Mouse (Mus musculus) cerebellum, adult (tissue): ENCODE results near the gene Myrfl.

Source experiments
- ATAC-seq: cut with Nextera tagmentation; 2 replicates; pipeline ENCODE4 v1.9.2; 2017; ENCODE audit warnings: mild to moderate bottlenecking, moderate library complexity, mixed read lengths; ENCODE audit not compliant: insufficient number of reproducible peaks, low FRiP score, low TSS enrichment

Gene Myrfl

DNA sequence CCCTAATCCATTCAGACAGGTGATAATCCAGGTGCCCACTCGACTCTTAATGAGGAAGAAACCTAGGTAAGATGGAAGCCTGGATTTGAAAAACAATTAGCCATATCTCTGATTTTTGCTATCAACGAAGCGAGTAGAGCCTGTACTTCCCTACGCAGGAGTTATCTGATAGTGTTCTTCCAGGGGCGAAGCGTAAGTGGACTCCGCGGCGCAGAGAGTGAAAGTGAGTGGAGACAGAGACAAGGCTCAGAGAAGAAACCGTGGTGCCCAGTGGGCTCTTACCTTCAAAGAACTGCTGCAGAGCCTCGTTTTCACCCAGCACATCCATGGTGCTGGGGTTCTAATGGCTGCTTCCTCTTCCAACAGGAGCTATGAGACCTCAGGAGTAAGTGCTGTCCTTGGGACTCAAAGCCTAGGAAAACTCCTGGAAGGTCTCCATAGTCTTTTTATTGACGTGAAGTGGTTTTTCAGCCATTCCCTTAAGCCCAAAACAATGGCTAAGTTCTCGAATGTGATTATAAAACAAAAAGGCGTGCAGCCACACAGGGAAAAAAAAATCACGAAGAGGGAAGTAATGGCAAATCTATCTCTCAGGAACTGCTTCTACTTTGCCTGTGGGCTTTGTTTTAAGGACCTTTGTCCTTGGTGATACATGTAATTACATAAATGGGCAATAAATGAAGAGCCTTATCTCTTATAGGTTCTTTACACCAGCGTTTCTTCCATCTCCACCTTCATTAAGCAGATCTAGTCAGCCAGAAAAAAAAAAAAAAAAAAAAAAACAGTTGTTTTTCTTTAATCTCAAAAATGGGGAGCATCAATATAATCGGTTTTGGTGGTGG is at the start of gene Myrfl:
Gene Myrfl (minus strand): TSS at position 584 of the 842 bp plus-strand sequence.
- ATAC-seq: no peak

DNA sequence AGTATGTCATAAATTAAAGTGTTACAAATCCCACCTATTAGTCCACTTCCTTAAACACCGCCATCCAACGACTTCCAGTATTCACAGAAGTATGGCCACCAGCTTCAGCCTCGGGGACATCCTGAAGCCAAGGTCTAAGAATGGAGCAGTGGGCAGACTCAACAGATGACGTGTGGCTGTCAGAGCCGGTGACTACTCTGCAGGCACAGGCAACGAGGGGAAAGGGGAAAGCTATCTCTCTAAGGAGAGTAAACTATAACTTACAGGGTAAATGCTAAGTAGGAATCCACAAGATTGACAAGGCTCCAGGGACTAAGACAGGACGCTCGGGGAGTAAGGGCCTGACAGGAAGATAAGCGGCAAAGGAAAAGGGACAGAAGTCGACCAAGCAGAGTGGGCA is 48.2 kb upstream of the Myrfl start:
- no peak for ATAC-seq

DNA sequence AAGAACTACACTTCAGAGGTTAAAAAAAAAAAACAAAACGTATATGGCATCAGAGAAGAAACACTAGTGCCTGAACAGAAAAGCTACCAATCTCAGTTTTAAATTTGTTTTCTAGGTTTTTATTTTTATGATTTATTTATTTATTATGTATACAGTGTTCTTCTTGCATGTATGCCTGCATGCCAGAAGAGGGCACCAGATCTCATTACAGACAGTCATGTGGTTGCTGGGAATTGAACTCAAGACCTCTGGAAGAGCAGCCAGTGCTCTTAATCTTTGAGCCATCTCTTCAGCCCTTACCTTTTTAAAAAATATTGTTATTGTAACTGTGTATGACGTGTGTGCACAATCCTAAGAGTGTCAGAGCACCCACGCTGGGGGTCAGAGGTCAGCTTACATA is 47.4 kb upstream of the Myrfl start:
- ATAC-seq: no peak

DNA sequence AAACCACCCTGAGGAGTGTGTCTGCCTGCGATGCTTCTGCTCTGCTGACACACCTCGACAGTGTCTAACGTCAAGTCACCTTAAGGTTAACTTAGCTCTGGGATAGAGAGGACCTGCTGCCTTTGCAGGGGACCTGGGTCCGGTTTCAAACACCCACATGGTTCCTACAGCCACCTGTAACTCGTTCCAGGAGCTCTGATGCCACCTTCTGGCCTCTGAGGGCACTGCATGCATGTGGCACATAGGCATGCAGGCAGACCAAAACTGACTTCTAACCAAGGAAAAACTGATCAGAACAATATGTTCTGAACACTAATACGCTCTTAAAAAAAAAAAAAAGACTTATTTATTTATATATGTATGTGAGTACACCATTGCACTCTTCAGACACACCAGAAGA is 46.3 kb upstream of the Myrfl start:
- ATAC-seq: no peak

DNA sequence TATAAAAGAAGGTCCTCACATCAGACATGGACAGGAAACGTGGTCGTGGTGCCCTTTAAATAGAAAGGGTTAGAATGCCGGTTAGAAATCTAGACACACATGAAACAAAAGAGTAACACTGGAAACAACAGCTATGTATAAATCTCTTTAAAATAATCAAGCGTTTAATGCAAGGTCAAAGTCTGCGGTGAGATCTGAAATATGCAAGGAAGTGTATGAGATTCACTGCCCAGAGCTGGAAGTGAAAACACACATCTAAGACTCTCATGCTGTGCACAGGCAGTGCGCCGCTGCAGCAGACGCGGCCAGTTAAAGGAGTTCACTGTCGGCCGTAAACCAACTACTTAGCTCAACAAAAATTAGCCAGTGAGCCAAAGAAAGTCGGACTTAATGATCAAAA is 38.3 kb upstream of the Myrfl start:
- no peak for ATAC-seq

DNA sequence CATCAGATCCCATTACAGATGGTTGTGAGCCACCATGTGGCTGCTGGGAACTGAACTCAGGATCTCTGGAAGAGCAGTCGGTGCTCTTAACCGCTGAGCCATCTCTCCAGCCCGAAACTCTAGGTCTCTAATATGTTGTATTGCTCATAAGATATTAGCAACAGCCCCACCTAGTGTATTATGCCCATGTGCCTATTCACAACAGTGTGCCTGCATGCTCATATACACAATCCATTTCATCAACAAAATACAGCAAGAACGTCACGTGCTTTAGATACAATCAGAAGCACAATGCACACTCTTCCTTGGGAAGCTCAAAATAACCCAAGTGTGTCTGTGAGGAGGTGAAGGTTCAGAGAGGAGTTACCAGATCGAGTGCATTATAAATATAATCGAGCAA is 37.1 kb upstream of the Myrfl start:
- no peak for ATAC-seq

DNA sequence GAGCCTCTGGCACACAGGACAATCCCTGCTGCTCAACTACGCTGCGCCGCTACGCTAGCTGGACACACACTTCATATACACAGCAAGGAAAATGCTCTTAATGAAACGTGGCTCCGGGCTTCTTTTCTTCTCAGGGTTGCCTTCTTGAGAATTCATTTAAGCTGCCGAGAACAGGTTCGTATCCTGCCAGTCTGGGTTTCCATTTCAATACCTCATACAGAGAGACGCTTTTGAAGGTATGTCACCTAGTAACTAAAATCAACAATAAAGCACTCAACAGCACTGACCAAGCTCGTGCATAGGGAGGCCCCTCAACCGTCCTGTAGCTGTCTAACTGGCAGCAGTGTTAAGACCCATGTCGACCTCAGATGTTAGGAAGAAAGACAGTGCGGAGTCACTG is 35.7 kb upstream of the Myrfl start:
- ATAC-seq: no peak

DNA sequence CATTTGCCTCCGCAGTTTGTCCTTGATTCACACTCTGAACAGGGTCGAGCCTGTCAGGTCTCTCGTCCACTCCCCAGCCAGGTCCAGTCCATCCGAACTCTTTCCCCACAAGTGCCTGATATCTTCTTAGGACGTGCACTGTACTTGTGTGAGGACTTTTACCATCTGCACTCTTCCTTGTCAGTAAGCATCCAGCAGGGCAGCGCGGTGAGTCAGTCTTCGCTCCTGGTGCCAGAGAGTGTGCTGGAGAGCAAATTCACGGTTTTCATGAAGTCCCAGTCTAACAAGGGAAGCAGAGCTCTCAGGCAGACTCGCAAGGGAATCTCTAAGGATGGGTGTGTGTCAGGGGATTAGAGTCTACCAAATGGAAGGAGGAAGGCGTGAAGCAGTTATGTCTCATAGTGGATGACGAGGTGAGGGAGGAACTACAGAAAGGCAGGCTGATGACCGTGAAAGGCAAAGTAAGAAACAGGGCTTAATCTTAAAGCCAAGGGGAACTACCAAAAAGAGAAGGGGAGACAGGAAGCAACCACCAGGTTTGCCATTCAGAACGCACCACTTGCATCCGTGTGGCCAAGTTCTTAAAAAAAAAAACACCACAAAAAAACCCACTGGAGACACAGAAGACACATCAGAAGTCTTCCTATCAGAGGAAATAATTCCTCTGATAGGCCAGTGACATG is 34.9 kb upstream of the Myrfl start:
- ATAC-seq: 0 out of 2 replicates have a peak, but pooled peaks have one; percentile 49

DNA sequence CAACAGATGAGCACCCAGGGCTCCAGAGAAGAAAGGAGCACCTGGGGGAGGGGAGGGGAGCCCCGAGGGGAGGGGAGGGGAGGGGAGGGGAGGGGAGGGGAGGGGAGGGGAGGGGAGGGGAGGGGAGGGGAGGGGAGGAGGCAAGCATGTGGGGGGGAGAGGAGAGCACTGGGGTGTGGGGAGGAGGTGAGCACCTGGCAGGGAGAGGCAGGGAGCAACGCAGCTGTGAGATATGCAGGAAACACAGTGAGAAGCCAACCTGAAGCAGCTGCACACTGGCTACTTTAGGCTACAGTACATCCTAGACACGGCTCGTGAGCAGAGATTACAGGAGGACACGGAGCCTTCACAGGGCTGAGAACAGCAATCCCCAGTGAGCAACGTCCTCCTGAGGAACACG is 34.2 kb upstream of the Myrfl start:
- no peak for ATAC-seq

DNA sequence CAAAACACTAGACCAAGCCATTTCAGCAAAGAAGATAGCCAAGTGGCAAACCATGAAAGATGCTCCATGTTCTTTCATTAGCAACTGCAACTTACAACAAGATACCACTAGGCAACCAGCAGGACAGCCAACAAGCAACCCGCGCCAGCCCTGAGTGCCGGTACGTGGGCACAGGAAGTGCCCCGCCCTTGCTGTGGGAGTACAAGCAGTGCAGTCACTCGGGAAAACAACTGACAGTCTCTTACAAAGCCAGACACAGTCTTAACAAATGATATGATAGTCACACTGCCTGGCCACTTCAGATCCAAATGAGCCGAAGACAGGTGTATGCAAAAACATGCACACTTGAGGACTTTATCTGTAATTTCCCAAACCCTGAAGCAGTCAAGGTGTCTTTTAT is 33.8 kb upstream of the Myrfl start:
- ATAC-seq: no peak

DNA sequence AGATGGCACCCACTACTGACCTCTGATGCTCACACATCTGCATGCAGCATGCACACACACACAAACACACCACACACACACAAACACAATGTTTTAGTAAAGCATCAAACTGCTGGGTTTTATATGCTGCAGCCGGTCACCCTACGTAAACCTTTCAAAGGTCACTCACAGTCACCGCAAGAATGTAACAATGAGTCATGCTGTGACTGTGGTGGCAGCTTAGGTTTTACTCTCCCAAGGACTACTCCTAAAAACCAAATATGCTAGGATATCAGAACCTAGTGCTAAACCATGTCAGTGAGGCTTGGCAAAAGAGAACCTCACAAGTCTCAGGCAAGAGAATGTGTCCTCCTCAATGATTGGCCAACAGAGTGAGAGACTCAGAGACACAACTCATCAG is 32.1 kb upstream of the Myrfl start:
- ATAC-seq: no peak

DNA sequence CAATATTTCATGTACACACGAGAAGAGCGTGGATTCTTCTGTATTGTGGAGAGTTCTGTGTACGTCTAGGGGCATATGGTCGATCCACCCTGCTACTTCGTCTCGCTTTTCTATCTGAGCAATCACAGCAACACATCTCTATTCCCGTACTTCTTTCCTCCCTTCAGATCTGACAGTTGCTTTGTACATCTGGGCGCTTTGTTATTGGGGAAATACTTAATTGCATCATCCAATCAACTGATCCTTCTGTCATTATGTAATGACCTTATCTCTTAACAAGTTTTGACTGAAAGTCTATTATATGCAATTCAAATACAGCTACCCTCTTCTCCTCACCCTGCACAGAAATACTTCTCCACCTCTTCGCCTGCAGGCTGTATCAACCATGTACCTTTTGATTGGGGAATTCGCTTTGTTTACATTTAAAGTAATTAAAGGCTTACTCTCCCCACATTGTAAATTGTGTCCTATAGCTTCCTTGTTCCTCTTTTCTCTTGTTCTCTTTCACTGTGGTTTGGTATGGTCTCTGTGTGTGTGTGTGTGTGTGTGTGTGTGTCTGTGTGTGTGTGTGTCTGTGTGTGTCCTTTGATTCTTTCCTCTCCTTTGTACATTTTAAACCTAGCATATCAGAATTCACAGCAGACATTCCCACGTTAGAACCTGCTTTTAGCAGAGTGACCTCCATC is 29.9 kb upstream of the Myrfl start:
- no peak for ATAC-seq

DNA sequence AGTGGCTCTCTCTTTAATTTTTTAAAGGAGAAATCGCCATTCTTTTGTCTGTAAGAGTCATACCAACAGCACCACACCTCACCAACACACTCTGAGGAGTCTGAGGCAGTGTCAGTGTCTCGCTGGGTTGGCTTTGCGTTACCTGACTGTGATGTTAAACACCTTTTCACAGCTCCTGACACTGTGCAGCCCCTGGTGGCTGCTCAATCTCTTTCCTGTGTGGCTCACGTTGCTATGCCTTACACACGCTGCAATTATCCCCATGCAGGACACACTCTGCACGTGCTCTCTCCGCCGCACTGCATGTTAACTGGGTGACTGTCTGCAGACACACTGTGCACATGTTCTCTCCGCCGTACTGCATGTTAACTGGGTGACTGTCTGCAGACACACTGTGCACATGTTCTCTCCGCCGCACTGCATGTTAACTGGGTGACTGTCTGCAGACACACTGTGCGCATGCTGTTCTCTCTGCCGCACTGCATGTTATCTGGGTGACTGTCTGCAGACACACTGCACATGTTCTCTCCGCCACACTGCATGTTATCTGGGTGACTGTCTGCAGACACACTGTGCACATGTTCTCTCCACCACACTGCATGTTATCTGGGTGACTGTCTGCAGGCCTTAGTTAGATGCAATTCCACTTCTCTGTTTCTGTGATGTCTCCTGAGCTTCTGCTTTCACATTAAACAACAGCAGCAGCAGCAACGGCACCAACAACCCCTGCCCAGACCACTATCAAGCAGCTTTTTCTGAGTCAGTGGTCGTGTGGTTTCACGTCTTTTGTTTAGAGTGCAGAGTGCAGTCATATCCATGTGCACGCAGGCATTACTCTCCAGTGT is 27.2 kb upstream of the Myrfl start:
- ATAC-seq: no peak

DNA sequence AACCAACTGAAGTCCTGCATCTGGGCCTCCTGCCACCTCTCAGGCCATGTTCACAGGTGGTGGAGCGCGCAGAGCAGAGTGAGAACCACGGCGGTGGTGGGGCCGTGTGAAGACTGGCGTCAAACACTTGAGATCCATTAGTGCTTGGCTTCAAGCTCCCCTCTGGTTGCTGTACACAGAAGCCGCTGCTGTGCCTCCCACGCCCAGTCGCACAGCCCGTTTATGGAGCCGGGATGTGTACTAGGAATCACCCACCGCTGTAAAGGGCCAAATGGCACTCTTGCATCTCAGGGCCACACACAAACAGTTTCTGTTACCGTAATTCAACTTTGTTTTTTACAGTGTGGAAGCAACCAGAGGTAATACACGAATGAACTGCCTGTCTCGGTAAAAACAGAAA is 25.4 kb upstream of the Myrfl start:
- no peak for ATAC-seq

DNA sequence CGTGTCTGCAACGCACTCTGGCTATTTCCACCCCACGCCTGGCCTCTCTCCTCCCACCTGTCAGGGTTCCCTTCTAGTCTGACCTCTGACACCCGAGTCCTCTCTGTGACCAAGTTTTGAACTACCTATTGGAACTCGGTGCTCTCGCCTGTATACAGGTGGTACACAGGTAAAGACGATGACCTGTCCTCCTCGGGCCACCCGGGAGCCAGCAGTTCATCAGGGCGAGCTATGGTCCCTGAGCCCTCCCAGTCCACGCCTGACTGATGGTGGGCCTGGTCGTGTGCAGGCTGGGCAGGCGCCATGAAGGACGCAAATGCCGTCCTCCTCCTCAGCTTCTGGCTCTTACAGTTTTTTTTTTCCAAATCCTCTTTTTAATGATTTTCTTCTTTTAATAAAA is 24.7 kb upstream of the Myrfl start:
- ATAC-seq: no peak

DNA sequence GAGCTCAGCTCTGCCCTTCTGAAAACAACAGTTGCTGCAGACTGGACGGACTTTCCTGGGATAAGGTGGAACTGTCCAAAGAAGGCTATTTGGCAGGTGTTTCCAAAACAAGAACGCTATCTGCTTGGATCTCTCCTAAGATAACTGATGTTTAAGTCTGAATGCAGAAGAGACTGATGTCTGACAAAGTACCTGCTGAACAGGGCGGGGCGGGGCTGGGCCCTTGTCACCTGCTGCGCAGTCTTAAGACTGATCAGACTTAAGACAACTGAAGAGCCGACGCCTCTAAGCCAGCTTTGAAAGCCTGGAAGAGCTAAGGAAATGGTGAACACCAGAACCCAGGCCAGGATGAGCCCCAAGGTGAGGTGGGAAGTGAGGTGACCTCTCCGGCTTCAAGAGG is 23.9 kb upstream of the Myrfl start:
- no peak for ATAC-seq

DNA sequence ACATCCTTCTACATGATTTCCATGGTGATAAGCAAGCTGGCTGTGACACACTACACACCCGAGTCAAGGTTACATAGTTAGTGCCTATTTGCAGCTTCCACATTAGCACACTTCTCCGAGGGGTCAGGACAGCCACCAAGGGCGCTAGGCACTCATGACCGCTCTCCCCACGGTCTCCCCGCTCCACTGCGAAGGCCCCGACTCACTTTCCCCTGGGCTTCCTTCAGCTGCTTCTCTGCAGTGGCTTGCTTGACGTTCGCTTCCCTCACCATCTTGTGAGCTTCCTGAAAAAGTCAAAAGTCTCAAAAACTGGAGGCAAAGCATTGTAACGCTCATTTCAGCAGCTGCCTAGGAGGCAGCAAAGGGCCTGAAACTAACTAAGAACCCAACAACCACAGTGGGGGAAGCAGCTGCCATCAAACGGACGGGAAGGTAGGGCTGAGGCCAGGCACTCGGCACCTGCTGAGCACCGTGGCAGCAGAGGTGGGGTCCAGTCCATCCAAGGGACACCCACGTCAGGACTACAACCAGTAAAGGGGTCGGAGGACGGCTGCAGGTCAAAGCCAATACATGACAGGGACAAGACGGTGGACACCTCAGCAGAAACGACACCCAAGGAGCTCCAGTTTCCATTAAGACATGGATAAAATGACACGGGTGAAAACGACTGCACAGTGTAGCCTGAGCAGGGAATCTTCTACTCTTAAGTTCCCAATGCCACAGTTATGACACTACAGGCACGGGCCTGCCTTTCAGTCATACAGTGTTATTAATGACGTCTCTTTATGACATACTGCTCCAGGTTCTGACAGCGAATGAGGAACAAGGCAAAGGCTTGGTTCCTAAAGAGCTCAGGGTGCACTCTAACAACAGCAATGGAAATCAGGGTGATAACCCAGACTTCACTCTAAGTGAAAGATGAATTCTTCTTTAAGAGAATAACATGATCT is 22.9 kb upstream of the Myrfl start:
- ATAC-seq: no peak

DNA sequence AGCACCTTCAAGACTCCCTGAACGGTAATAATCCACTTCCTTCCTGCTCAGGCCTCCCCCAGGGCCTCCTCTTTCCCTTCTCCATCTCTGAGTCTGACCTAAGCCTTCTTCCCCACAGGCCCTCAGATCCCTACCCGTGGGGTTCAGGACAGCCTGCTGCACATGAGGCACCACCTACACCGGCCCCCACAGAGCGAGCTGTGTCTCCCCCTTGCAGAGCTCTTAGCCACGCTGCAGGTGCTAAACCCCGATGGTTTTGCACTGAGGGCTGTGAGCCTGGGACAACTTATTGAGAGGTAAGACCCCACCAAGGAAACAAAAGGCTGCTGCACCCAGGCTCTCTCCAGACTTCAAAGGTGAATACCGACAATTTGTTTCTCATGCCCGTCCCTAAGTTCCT is 19.9 kb upstream of the Myrfl start:
- ATAC-seq: no peak

DNA sequence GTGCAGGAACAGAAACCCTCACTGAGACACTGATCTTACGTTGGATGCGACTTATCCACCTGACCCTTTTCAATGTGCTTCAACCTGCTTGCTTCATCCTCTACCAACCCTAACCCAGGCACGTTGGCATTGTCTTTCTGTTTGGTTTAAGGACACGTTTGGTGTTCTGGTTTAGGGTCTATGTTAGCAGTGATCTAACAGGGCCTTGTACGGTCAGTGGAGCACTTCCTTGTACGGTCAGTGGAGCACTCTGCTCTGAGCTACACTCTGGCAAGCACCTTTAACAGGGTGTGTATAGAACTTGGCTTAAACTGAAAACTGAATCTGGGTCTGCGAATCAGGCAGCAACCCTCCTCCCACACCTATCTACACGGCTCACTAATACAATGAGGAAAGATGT is 18.6 kb upstream of the Myrfl start:
- no peak for ATAC-seq
